Mouse (Mus musculus): ENCODE measurements around the gene Rbp7. TPM values are rescaled to one million over a fixed set of nuclear protein-coding genes. Genes with fewer than 3 reads are reported as not detected.

Rbp7 gene
- total and polyA plus RNA-seq, 3 experiments: not detected

- H3K4me1 ChIP-seq (ENCODE audit: control insufficient read depth in 1 of 2, insufficient read depth in 2 of 2): peaks cover under 1 to 4% of the 10 kb centered on the region in 2 experiments; a peak in 2 of 4 replicates
- H3K4me2 ChIP-seq (ENCODE audit: insufficient read depth, low read depth, poor library complexity, severe bottlenecking): no peak overlapping the region
- peaks cover 5% of the 10 kb centered on the region for H3K9me3 ChIP-seq (replicated peaks; ENCODE audit: low read length)
- H3K79me2 ChIP-seq (replicated peaks; ENCODE audit: control insufficient read depth, extremely low read depth, insufficient read depth, poor library complexity, severe bottlenecking): no peaks in the 10 kb centered on the region
- no peak for DNase-seq (ENCODE audit: extremely low read depth)
- in situ Hi-C loops (cut with MboI; ENCODE audit: low pct_ligation_motif_present, low pct_unique_long_range_greater_than_20kb, low sequenced_read_pairs) (no loop called here), dilution Hi-C loops (cut with MboI; ENCODE audit: extremely low pct_ligation_motif_present, extremely low pct_unique_long_range_greater_than_20kb, low sequenced_read_pairs) (no loop called here)
- no peak overlapping the region for H3K9ac ChIP-seq (ENCODE audit: insufficient read depth, low read depth)
- peaks cover 4 to 47% of the 10 kb centered on the region in 2 experiments for H3K36me3 ChIP-seq (replicated peaks in 1 of 2; ENCODE audit: control insufficient read depth in 1 of 2, insufficient read depth in 1 of 2, low read length in 1 of 2)
- H3K27me3 ChIP-seq (replicated peaks): no peaks in the 10 kb centered on the region
- H3K27ac ChIP-seq (ENCODE audit: insufficient read depth, low read depth): no peak overlapping the region
- TF ChIP-seq MAX (IDR thresholded peaks at IDR 0.05; ENCODE audit: low read length) (no peak), JUND (conservative IDR thresholded peaks at IDR 0.05; ENCODE audit: low read depth, low read length) (no peak), POLR2A (IDR thresholded peaks at IDR 0.05; ENCODE audit: low read depth, low read length) (no peak), ETS1 (conservative IDR thresholded peaks at IDR 0.05; ENCODE audit: low read depth, low read length) (no peak)
- no peak overlapping the region for H3K4me3 ChIP-seq (replicated peaks in 1 of 3; ENCODE audit: low read depth in 2 of 3, low read length in 2 of 3, poor library complexity in 1 of 3)
Observed at GRCm38 (mm10) chr4:149475096-149475495, 20.3 kb upstream of the Rbp7 start.

GRCm38 (mm10) chr4:149469557-149469956 lies 14.8 kb upstream of the Rbp7 start:
- peaks cover 5% of the 10 kb centered on the region for H3K9me3 ChIP-seq (replicated peaks; ENCODE audit: low read length)
- no peaks in the 10 kb centered on the region for H3K79me2 ChIP-seq (replicated peaks; ENCODE audit: control insufficient read depth, extremely low read depth, insufficient read depth, poor library complexity, severe bottlenecking)
- H3K4me3 ChIP-seq (replicated peaks in 1 of 3; ENCODE audit: low read depth in 2 of 3, low read length in 2 of 3, poor library complexity in 1 of 3): no peak overlapping the region
- no peak overlapping the region for H3K27ac ChIP-seq (ENCODE audit: insufficient read depth, low read depth)
- dilution Hi-C loops (cut with MboI; ENCODE audit: extremely low pct_ligation_motif_present, extremely low pct_unique_long_range_greater_than_20kb, low sequenced_read_pairs) (no loop called here), in situ Hi-C loops (cut with MboI; ENCODE audit: low pct_ligation_motif_present, low pct_unique_long_range_greater_than_20kb, low sequenced_read_pairs) (no loop called here)
- TF ChIP-seq POLR2A (IDR thresholded peaks at IDR 0.05; ENCODE audit: low read depth, low read length) (no peak), JUN (IDR thresholded peaks at IDR 0.05; ENCODE audit: insufficient read depth, low read depth, low read length) (no peak), RCOR1 (conservative IDR thresholded peaks at IDR 0.05; ENCODE audit: low read depth, low read length) (no peak), MEF2A (IDR thresholded peaks at IDR 0.05; ENCODE audit: borderline replicate concordance, low read depth, low read length) (no peak), UBTF (IDR thresholded peaks at IDR 0.05; ENCODE audit: low read depth, low read length) (no peak), NRF1 (IDR thresholded peaks at IDR 0.05; ENCODE audit: low read depth, low read length) (no peak), TCF12 (IDR thresholded peaks at IDR 0.05; ENCODE audit: low read depth, low read length) (peak; percentile 42; the same call in 1 of the 2 replicates), BHLHE40 (IDR thresholded peaks at IDR 0.05; ENCODE audit: low read depth, low read length) (peak; percentile 32; the same call in 1 of the 2 replicates), ZC3H11A (IDR thresholded peaks at IDR 0.05; ENCODE audit: low read depth, low read length) (no peak), EP300 (IDR thresholded peaks at IDR 0.05; ENCODE audit: low read length) (peak; percentile 32; the same call in 1 of the 2 replicates)
- H3K4me2 ChIP-seq (ENCODE audit: insufficient read depth, low read depth, poor library complexity, severe bottlenecking): no peak overlapping the region
- H3K4me1 ChIP-seq (ENCODE audit: control insufficient read depth in 1 of 2, insufficient read depth in 2 of 2): peaks cover 4 to 16% of the 10 kb centered on the region in 2 experiments
- no peaks in the 10 kb centered on the region for H3K27me3 ChIP-seq (replicated peaks)
- no peak overlapping the region for H3K9ac ChIP-seq (ENCODE audit: insufficient read depth, low read depth)
- DNase-seq (ENCODE audit: extremely low read depth): peak; percentile 41
- peaks cover 16 to 51% of the 10 kb centered on the region in 2 experiments for H3K36me3 ChIP-seq (replicated peaks in 1 of 2; ENCODE audit: control insufficient read depth in 1 of 2, insufficient read depth in 1 of 2, low read length in 1 of 2)

GRCm38 (mm10) chr4:149463435-149463950 lies 8.7 kb upstream of the Rbp7 start:
- Histone ChIP-seq H3K9me3 (replicated peaks; ENCODE audit: low read length) (no peaks in the 10 kb centered on the region), H3K4me1 (ENCODE audit: control insufficient read depth in 1 of 2, insufficient read depth in 2 of 2) (0 out of 4 replicates have a peak, but pooled peaks cover 0 to 4% of the 10 kb centered on the region in 2 experiments), H3K9ac (ENCODE audit: insufficient read depth, low read depth) (no peak overlapping the region), H3K36me3 (replicated peaks in 1 of 2; ENCODE audit: control insufficient read depth in 1 of 2, insufficient read depth in 1 of 2, low read length in 1 of 2) (peaks cover 4 to 12% of the 10 kb centered on the region in 2 experiments), H3K27ac (ENCODE audit: insufficient read depth, low read depth) (no peak overlapping the region), H3K79me2 (replicated peaks; ENCODE audit: control insufficient read depth, extremely low read depth, insufficient read depth, poor library complexity, severe bottlenecking) (no peaks in the 10 kb centered on the region), H3K4me2 (ENCODE audit: insufficient read depth, low read depth, poor library complexity, severe bottlenecking) (no peak overlapping the region), H3K27me3 (replicated peaks) (no peaks in the 10 kb centered on the region), H3K4me3 (replicated peaks in 1 of 3; ENCODE audit: low read depth in 2 of 3, low read length in 2 of 3, poor library complexity in 1 of 3) (no peak overlapping the region)
- DNase-seq (ENCODE audit: extremely low read depth): no peak
- dilution Hi-C loops (cut with MboI; ENCODE audit: extremely low pct_ligation_motif_present, extremely low pct_unique_long_range_greater_than_20kb, low sequenced_read_pairs): no loop called here
- in situ Hi-C loops (cut with MboI; ENCODE audit: low pct_ligation_motif_present, low pct_unique_long_range_greater_than_20kb, low sequenced_read_pairs): no loop called here
- TF ChIP-seq TBP (conservative IDR thresholded peaks at IDR 0.05; ENCODE audit: low read depth, low read length) (no peak), MEF2A (IDR thresholded peaks at IDR 0.05; ENCODE audit: borderline replicate concordance, low read depth, low read length) (no peak), ETS1 (conservative IDR thresholded peaks at IDR 0.05; ENCODE audit: low read depth, low read length) (no peak), CTCF (conservative IDR thresholded peaks at IDR 0.05 in 1 of 2, IDR thresholded peaks at IDR 0.05 in 1 of 2; ENCODE audit: low read depth in 2 of 2, low read length in 2 of 2) (no peak), CHD1 (IDR thresholded peaks at IDR 0.05; ENCODE audit: low read depth, low read length) (no peak)

All from CH12.LX (cell line).